Mouse (Mus musculus) heart, adult 2 months (tissue): Measurements from ENCODE around the gene Slc17a1.

Experiments used
- CTCF ChIP-seq: fragments of 200-600 bp; IDR thresholded peaks from 2 replicates; pipeline ENCODE4 v1.8.1; 2022; ENCODE audit warnings: antibody characterized with exemption, mild to moderate bottlenecking, moderate library complexity
- EP300 ChIP-seq: fragments of 200-500 bp; IDR thresholded peaks from 2 replicates; pipeline ENCODE4 v1.6.1; 2011; ENCODE audit warnings: low read depth, low read length, control low read depth; ENCODE audit not compliant: insufficient read depth
- POLR2A ChIP-seq: fragments of 200-500 bp; IDR thresholded peaks from 2 replicates; pipeline ENCODE4 v1.6.1; 2011; ENCODE audit warnings: mild to moderate bottlenecking, low read depth, low read length, control low read depth; ENCODE audit not compliant: insufficient read depth

- TF ChIP-seq EP300 (no peak), CTCF (no peak), POLR2A (no peak)
Measured at GRCm38 (mm10) chr13:23917674-23918073, 50.1 kb downstream of the Slc17a1 start.
